Mouse (Mus musculus): Measurements from ENCODE around the gene S1pr5. TPM values are rescaled to one million over a fixed set of nuclear protein-coding genes. Genes with fewer than 3 reads are reported as not detected.
A peak's percentile ranks its signal among the peaks of the same experiment; 100 is the strongest.
"Not testable (repeated sequence)": the region's sequence is repeated elsewhere in the genome, so short reads cannot be mapped to it uniquely, and the experiment has no call there.

Gene S1pr5
- total and polyA plus RNA-seq, 2 experiments from 2014 or later, result 2.9 to 8.2 TPM

DNA sequence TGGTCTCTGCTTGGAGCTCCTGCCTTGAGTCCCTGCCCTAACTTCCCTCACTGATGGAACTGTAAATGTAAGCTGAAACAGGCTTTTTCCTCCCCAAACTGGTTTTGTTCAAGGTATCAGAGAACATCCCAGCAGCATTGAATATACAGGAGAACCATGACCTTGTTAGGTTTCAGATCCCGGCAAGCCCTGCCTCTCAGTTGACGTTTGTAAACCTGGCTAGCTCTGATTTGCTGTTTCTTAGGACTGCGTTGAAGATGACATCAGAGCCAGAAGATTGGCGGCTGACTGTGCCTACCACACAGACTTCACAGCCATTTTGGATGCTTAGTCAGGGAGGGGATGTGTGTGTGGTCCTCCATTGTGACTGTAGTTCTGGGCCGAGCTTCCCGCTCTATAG is 24.3 kb downstream of the S1pr5 start:
- WGBS, result 84% methylated on average over 6 of the region's 6 CpGs
- H3K27me3 ChIP-seq (ENCODE audit: insufficient read depth, low read length), result no peaks in the 10 kb centered on the region

DNA sequence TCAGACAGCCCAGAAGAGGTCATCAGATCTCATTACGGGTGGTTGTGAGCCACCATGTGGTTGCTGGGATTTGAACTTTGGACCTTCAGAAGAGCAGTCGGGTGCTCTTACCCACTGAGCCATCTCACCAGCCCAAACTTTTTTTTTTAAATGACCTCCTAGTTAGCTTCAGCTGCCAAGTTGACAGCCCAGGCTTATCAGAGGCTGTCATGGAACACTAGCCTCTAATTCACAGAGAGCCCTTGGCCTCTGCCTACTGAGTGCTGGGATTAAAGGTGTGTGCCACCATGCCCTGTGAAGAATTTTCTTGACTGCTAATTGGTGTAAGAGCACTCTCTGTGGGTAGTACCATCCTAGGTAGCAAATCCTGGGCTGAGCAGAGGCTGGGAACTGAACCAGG is 24.8 kb downstream of the S1pr5 start:
- H3K4me3 ChIP-seq (ENCODE audit: low read length); ATAC-seq; H3K36me3 ChIP-seq (ENCODE audit: insufficient read depth, low read length); H3K4me2 ChIP-seq (ENCODE audit: low read depth, low read length); H3K9me3 ChIP-seq (ENCODE audit: low read length); DNase-seq (ENCODE audit: low spot score); H3K9ac ChIP-seq (replicated peaks; ENCODE audit: low read length); H3K27me3 ChIP-seq (ENCODE audit: insufficient read depth, low read length); H3K4me1 ChIP-seq (ENCODE audit: insufficient read depth, low read length); H3K27ac ChIP-seq: not testable (repeated sequence)
- 100% methylated on average over 1 of the region's 2 CpGs for WGBS

More for the DNA sequence above, 24.3 kb downstream of the S1pr5 start:
- Histone ChIP-seq H3K9ac (replicated peaks; ENCODE audit: low read length) (no peak overlapping the region), H3K27ac (no peak overlapping the region), H3K4me2 (ENCODE audit: low read depth, low read length) (no peak overlapping the region), H3K36me3 (ENCODE audit: insufficient read depth, low read length) (no peaks in the 10 kb centered on the region), H3K4me1 (ENCODE audit: insufficient read depth, low read length) (no peaks in the 10 kb centered on the region), H3K9me3 (ENCODE audit: low read length) (no peaks in the 10 kb centered on the region), H3K4me3 (ENCODE audit: low read length) (no peak overlapping the region)
- ATAC-seq, result no peak
- no peak for TF ChIP-seq CTCF (IDR thresholded peaks at IDR 0.05; ENCODE audit: low read depth)
- DNase-seq (ENCODE audit: low spot score), result no peak

DNA sequence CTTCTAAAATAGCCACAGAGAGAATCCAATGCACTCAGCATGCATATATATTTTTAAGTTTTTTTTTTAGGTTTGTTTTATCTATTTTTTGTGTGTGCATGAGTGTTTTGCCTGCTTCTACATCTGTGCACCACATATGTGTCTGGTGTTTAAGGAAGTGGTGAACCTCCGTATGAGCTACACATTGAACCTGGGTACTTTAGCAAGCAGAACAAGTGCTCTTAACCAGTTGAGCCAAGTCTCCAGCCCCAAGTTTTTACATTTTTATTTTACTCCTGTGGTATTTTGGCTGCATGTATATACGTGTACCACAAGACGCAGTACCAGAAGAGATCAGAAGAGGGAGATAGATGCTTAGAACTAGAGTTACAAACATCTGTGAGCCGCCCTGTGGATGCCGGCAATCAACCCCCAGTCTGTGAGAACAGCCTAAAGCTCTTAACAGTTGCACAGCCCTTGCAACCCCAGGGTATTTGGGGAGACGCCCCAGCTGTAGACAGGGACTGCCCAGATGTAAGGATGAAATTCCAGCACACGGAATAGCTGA is 26.8 kb downstream of the S1pr5 start:
- WGBS, result 23% methylated on average over 7 of the region's 7 CpGs

DNA sequence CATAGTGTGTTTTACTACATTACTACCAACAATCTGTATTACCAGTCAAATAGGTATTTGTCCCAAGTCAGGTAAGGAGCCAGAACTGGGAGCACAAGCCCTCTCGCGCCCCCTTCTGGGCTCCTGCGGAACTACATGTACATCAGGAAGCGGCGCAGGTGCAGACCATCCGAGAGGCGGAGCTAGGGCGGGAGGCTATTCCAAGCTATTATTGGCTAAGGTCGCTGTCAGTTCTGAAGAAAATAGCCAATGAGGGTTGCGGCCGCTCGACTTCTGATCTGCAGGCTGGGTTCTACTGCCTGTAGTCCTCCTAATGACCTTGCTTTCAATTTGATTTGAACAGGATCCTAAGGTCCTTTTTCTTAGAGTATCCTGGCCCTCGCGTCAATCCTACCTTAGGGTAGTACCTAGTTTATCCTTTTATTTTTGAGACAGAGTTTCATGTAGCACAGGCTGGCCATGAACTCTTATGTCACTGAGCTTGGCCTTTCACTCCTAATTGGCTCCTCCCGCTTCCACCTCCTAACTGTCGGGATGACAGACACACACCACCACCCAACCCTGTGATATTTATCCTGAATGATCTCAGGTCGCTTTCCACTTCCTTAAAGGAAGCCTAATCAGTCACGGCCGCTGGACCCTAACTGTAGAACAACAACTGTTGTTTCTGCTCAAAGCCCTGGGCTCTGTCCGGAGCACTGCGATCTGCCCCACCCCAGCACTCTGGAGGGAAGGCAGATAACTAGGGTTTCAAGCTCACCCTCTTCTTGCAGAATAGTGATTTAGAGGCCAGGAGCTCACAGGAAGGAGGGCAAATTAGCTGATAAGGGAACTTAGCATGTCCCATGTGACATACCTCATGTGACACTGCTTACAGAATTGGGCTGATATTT is 27.5 kb downstream of the S1pr5 start:
- 16% methylated on average over 21 of the region's 21 CpGs for WGBS

More for the DNA sequence above, 26.8 kb downstream of the S1pr5 start:
- Histone ChIP-seq H3K4me3 (ENCODE audit: low read length) (no peak overlapping the region), H3K27me3 (ENCODE audit: insufficient read depth, low read length) (no peaks in the 10 kb centered on the region), H3K9ac (replicated peaks; ENCODE audit: low read length) (no peak overlapping the region), H3K27ac (no peak overlapping the region), H3K4me1 (ENCODE audit: insufficient read depth, low read length) (0 out of 2 replicates have a peak, but pooled peaks cover 2% of the 10 kb centered on the region), H3K4me2 (ENCODE audit: low read depth, low read length) (no peak overlapping the region), H3K36me3 (ENCODE audit: insufficient read depth, low read length) (no peaks in the 10 kb centered on the region), H3K9me3 (ENCODE audit: low read length) (no peaks in the 10 kb centered on the region)
- peak; percentile 30; the same call in 1 of the 2 replicates for ATAC-seq
- peak; percentile 79 for DNase-seq (ENCODE audit: low spot score)
- TF ChIP-seq CTCF (IDR thresholded peaks at IDR 0.05; ENCODE audit: low read depth), result peak; percentile 64

DNA sequence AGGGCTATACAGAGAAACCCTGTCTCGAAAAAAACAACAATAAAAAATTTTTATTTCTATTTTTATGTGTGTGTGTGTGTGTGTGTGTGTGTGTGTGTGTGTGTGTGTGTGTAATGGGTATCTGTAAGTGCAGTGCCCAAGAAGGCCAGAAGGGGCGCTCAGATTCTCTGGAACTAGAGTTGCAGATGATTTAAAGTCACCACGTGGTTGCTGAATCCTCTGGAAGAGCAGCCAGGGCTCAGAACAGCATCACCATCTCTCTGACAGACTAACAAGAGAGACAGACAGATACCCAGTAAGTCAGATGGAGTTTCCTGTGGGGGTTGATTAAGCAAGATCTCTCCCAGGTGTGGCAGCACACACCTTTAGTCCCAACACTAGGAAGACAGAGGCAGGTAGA is 28.4 kb downstream of the S1pr5 start:
- Histone ChIP-seq H3K4me1 (ENCODE audit: insufficient read depth, low read length) (0 out of 2 replicates have a peak, but pooled peaks cover 3% of the 10 kb centered on the region), H3K36me3 (ENCODE audit: insufficient read depth, low read length) (no peaks in the 10 kb centered on the region), H3K4me3 (ENCODE audit: low read length) (no peak overlapping the region), H3K4me2 (ENCODE audit: low read depth, low read length) (no peak overlapping the region), H3K9ac (replicated peaks; ENCODE audit: low read length) (no peak overlapping the region), H3K27ac (no peak overlapping the region), H3K27me3 (ENCODE audit: insufficient read depth, low read length) (no peaks in the 10 kb centered on the region), H3K9me3 (ENCODE audit: low read length) (no peaks in the 10 kb centered on the region)
- 48% methylated on average over 3 of the region's 3 CpGs for whole genome bisulfite sequencing
- ATAC-seq (no peak), DNase-seq (ENCODE audit: low spot score) (no peak)
- 0 out of 2 replicates have a peak, but pooled peaks have one; percentile 37 for TF ChIP-seq CTCF (IDR thresholded peaks at IDR 0.05; ENCODE audit: low read depth)

More for the DNA sequence above, 27.5 kb downstream of the S1pr5 start:
- Histone ChIP-seq H3K4me1 (ENCODE audit: insufficient read depth, low read length) (0 out of 2 replicates have a peak, but pooled peaks cover 3% of the 10 kb centered on the region), H3K9me3 (ENCODE audit: low read length) (no peaks in the 10 kb centered on the region), H3K9ac (replicated peaks; ENCODE audit: low read length) (no peak overlapping the region), H3K27ac (no peak overlapping the region), H3K36me3 (ENCODE audit: insufficient read depth, low read length) (no peaks in the 10 kb centered on the region), H3K27me3 (ENCODE audit: insufficient read depth, low read length) (no peaks in the 10 kb centered on the region), H3K4me3 (ENCODE audit: low read length) (peak overlapping the region; percentile 22), H3K4me2 (ENCODE audit: low read depth, low read length) (peak overlapping the region; percentile 54)
- peak; percentile 90 for ATAC-seq
- TF ChIP-seq CTCF (IDR thresholded peaks at IDR 0.05; ENCODE audit: low read depth), result peak; percentile 97
- DNase-seq (ENCODE audit: low spot score), result peak; percentile 96

DNA sequence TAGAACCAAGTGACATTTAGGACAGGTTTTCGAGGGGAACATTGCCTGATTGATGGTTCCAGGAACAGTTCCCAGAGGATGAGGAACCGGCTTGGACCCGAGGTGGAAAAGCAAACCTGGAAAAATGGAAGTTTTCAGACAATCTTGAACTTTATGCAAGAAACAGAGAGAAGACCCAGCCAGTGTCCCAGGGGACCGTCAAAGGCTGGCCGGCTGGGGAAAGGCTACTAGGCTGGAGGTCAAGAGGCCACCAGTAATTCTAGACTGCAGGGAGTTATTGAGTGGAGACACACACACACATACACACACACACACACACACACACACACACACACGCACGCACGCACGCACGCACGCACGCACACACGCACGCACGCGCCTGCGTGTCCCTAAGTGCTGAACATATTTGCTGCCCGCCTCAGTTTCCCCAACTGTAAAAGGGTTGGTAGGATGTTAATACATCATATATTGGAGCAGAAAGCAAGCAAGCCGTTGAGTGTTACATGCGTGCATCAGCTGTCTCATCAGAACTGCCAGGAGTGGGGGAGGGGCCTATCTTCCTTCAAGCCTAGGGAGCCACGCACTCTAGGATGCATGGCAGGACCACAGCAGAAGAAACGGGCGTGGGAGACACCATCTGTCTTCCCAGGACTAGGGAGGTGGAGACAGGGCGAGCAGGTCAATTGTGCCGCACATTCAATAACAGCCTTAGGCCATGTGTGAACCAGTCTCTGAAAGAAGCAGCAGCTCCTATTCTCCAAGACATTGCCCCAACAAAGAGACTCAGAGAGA is 32.0 kb downstream of the S1pr5 start:
- TF ChIP-seq CTCF (IDR thresholded peaks at IDR 0.05; ENCODE audit: low read depth), result no peak
- 60% methylated on average over 25 of the region's 25 CpGs for WGBS
- Histone ChIP-seq H3K4me2 (ENCODE audit: low read depth, low read length) (no peak overlapping the region), H3K4me3 (ENCODE audit: low read length) (no peak overlapping the region), H3K4me1 (ENCODE audit: insufficient read depth, low read length) (0 out of 2 replicates have a peak, but pooled peaks cover 3% of the 10 kb centered on the region), H3K27ac (no peak overlapping the region), H3K9ac (replicated peaks; ENCODE audit: low read length) (no peak overlapping the region), H3K9me3 (ENCODE audit: low read length) (no peaks in the 10 kb centered on the region), H3K27me3 (ENCODE audit: insufficient read depth, low read length) (no peaks in the 10 kb centered on the region), H3K36me3 (ENCODE audit: insufficient read depth, low read length) (peaks cover under 1% of the 10 kb centered on the region; the same call in 1 of the 2 replicates)
- ATAC-seq, result no peak
- DNase-seq (ENCODE audit: low spot score), result peak; percentile 34
